ENCODE assay signal across 8 mouse cellular contexts in the genomic region with DNA sequence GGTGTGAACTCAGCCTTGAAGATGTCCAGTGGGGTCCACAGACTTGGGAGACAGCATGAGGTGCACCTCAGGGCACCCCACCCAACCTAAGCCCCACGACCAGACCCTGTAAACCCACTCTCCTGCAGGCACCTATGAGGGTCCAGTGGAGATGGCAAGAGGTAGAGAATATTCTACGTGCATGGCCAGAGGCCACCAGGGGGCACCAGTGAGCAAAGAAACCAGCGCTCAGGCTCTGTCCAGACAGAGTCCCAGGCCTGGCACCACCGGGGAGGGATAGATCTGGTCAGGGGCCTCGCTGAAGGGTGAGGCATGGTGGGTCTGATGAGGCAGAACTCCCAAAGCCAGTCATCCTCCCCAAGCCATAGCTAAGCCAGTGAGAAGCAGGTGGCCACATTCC. TPM values are rescaled to one million over a fixed set of nuclear protein-coding genes. Genes with fewer than 3 reads are reported as not detected.
DNase-seq lines count a peak whose midpoint lies in the region; ATAC-seq and TF ChIP-seq lines count a peak whose summit lies in the region.

No protein-coding gene starts in this region.

- TF ChIP-seq CTCF in E14TG2a.4 (conservative IDR thresholded peaks at IDR 0.05; ENCODE audit: low read length) = peak; percentile 87
- TF ChIP-seq CTCF in embryonic fibroblast, embryonic 13.5 days (IDR thresholded peaks at IDR 0.05; ENCODE audit: borderline replicate concordance, insufficient read depth, low read length) = peak; percentile 67

- DNase-seq in brain, adult 2 months (ENCODE audit: low read depth, low spot score) = peak; percentile 74
- DNase-seq in large intestine, adult 2 months (ENCODE audit: low read depth, low spot score) = peak; percentile 37
- peak; percentile 63 for DNase-seq in retina, adult 2 months (ENCODE audit: low read depth, low spot score)
- peak; percentile 61 to 68 for DNase-seq in thymus, postnatal 36 days

- H3K9ac ChIP-seq in heart, embryonic 16.5 days (ENCODE audit: low read length) = no peak overlapping the region
- no peak overlapping the region for H3K9ac ChIP-seq in lung, embryonic 16.5 days (ENCODE audit: low read length)

- H3K9me3 ChIP-seq in E14TG2a.4 (ENCODE audit: low read length) = no peaks in the 10 kb centered on the region
- no peaks in the 10 kb centered on the region for H3K9me3 ChIP-seq in heart, embryonic 16.5 days (replicated peaks; ENCODE audit: control insufficient read depth, low read length)
- no peaks in the 10 kb centered on the region for H3K9me3 ChIP-seq in lung, embryonic 16.5 days (ENCODE audit: control insufficient read depth, low read length)

- H3K27ac ChIP-seq in embryonic fibroblast, embryonic 13.5 days (ENCODE audit: insufficient read depth, low read length) = no peak overlapping the region
- no peak overlapping the region for H3K27ac ChIP-seq in heart, embryonic 16.5 days (ENCODE audit: low read length)
- H3K27ac ChIP-seq in lung, embryonic 16.5 days (ENCODE audit: low read length) = no peak overlapping the region

- H3K36me3 ChIP-seq in E14TG2a.4 (ENCODE audit: insufficient read depth, low read length) = peaks cover 57% of the 10 kb centered on the region
- H3K36me3 ChIP-seq in heart, embryonic 16.5 days (ENCODE audit: control insufficient read depth, insufficient read depth) = peaks cover 5% of the 10 kb centered on the region
- peaks cover 15% of the 10 kb centered on the region for H3K36me3 ChIP-seq in lung, embryonic 16.5 days (ENCODE audit: control insufficient read depth, insufficient read depth, low read length)

- WGBS in heart, embryonic 16.5 days = 16% methylated on average over 5 of the region's 5 CpGs
- 10% methylated on average over 5 of the region's 5 CpGs for WGBS in large intestine, adult 2 months
- 8% methylated on average over 5 of the region's 5 CpGs for WGBS in lung, embryonic 16.5 days

- no peak overlapping the region for H3K4me3 ChIP-seq in E14TG2a.4 (replicated peaks; ENCODE audit: low read length)
- no peak overlapping the region for H3K4me3 ChIP-seq in embryonic fibroblast, embryonic 13.5 days (ENCODE audit: insufficient read depth, low read length)
- no peak overlapping the region for H3K4me3 ChIP-seq in heart, embryonic 16.5 days (ENCODE audit: low read length)
- H3K4me3 ChIP-seq in lung, embryonic 16.5 days (ENCODE audit: low read length) = no peak overlapping the region

- peaks cover 49% of the 10 kb centered on the region for H3K4me1 ChIP-seq in E14TG2a.4 (replicated peaks; ENCODE audit: low read depth, low read length)
- no peaks in the 10 kb centered on the region for H3K4me1 ChIP-seq in embryonic fibroblast, embryonic 13.5 days (ENCODE audit: control insufficient read depth, insufficient read depth, low read length)
- H3K4me1 ChIP-seq in heart, embryonic 16.5 days (ENCODE audit: control insufficient read depth, insufficient read depth, low read length) = peaks cover 2% of the 10 kb centered on the region; the same call in 1 of the 2 replicates
- peaks cover 5% of the 10 kb centered on the region; the same call in 1 of the 2 replicates for H3K4me1 ChIP-seq in lung, embryonic 16.5 days (replicated peaks; ENCODE audit: control insufficient read depth, insufficient read depth, low read length)

- no peaks in the 10 kb centered on the region for H3K27me3 ChIP-seq in E14TG2a.4 (ENCODE audit: insufficient read depth, low read length)
- no peaks in the 10 kb centered on the region for H3K27me3 ChIP-seq in heart, embryonic 16.5 days (ENCODE audit: control insufficient read depth, insufficient read depth, low read length)
- H3K27me3 ChIP-seq in lung, embryonic 16.5 days (ENCODE audit: control insufficient read depth, insufficient read depth, low read depth, low read length) = no peaks in the 10 kb centered on the region

- ATAC-seq in heart, embryonic 16.5 days (replicated peaks; ENCODE audit: extremely low read depth, insufficient read depth, low FRiP score) = peak; percentile 46; the same call in 1 of the 2 replicates
- ATAC-seq in lung, embryonic 16.5 days (ENCODE audit: low read depth) = peak; percentile 63

- no peak overlapping the region for H3K4me2 ChIP-seq in heart, embryonic 16.5 days (ENCODE audit: low read depth, low read length)
- H3K4me2 ChIP-seq in lung, embryonic 16.5 days (ENCODE audit: low read depth, low read length) = no peak overlapping the region

- TF ChIP-seq POLR2A in embryonic fibroblast, embryonic 13.5 days (IDR thresholded peaks at IDR 0.05; ENCODE audit: low read depth, low read length) = no peak

RNA-seq across cellular contexts. Expression of a gene that starts 27.3 kb away (rescaled TPM):
- 31.0 and 35.6 TPM in 2 replicates for polyA plus RNA-seq in embryonic fibroblast, embryonic 13.5 days (2011; ENCODE audit: insufficient read length, low read depth, missing spikeins)
- polyA plus RNA-seq in heart, embryonic 16.5 days (2015; fragmentation: Nextera tagmentation; extraction: Ambion mirVana) = 2.0 and 2.4 TPM in 2 replicates
- 9.4 and 13.7 TPM in 2 replicates for polyA plus RNA-seq in large intestine, adult 2 months (2012; rRNA removed)
- polyA plus RNA-seq in lung, embryonic 16.5 days (2015; fragmentation: Nextera tagmentation; extraction: Ambion mirVana) = 2.4 and 4.4 TPM in 2 replicates

RNA-seq across cellular contexts. Expression of a gene that starts 27.5 kb away (rescaled TPM):
- 66.6 and 73.7 TPM in 2 replicates for polyA plus RNA-seq in embryonic fibroblast, embryonic 13.5 days (2011; ENCODE audit: insufficient read length, low read depth, missing spikeins)
- polyA plus RNA-seq in heart, embryonic 16.5 days (2015; fragmentation: Nextera tagmentation; extraction: Ambion mirVana) = 75.8 and 75.9 TPM in 2 replicates
- polyA plus RNA-seq in large intestine, adult 2 months (2012; rRNA removed) = 20.4 and 30.7 TPM in 2 replicates
- polyA plus RNA-seq in lung, embryonic 16.5 days (2015; fragmentation: Nextera tagmentation; extraction: Ambion mirVana) = 85.0 and 88.8 TPM in 2 replicates
